Mouse (Mus musculus) left cerebral cortex, adult 2 months (tissue): ENCODE data around the gene Ager. TPM values are rescaled to one million over a fixed set of nuclear protein-coding genes. Genes with fewer than 3 reads are reported as not detected.

Experiments used
- DNase-seq, 2 experiments: peaks; one replicate each; pipeline ENCODE4 v3.0.0; 2021 to 2022; ENCODE audit warnings: low spot score in 2 of 2, mixed read lengths in 1 of 2; ENCODE audit errors: extremely low spot score in 1 of 2
- H3K27ac ChIP-seq: fragments of 200-600 bp; 2 replicates; pipeline ENCODE4 v1.8.1; 2022
- H3K4me3 ChIP-seq: fragments of 200-600 bp; 2 replicates; pipeline ENCODE4 v1.8.1; 2022
- CTCF ChIP-seq: fragments of 200-600 bp; IDR thresholded peaks from 2 replicates; pipeline ENCODE4 v1.8.1; 2022; ENCODE audit warnings: antibody characterized with exemption, mild to moderate bottlenecking, moderate library complexity
- intact Hi-C: fragments of 180-260 bp; cut with DNase I; formaldehyde crosslinking; loops from one replicate; pipeline ENCODE4 v1.15.1; 2025
- total RNA-seq, 2 experiments: library from RNA; stranded (reverse); gene quantifications; 2 replicates each; pipeline ENCODE4 v1.2.3; 2021

Ager gene
- total RNA-seq, 2 experiments from 2014 or later, result 0.47 to 1.2 TPM

- no peak for TF ChIP-seq CTCF
- Histone ChIP-seq H3K27ac (no peak overlapping the region), H3K4me3 (no peak overlapping the region)
- intact Hi-C loops, result no loop called here
- DNase-seq, result no peak
Measured at GRCm38 (mm10) chr17:34649106-34649864, 51.6 kb downstream of the Ager start.

Other genes starting within 250 kb of the Ager start
- gene Btnl2, start 243.0 kb upstream of the Ager start, total RNA-seq, result under 1 TPM; 0.65 to 0.68 TPM
- gene Btnl1, start 220.7 kb upstream of the Ager start, total RNA-seq, result not detected
- 1 to 10 TPM; 2.5 to 4.4 TPM for gene BC051142, start 199.0 kb upstream of the Ager start, total RNA-seq
- not detected for gene Btnl4, start 120.5 kb upstream of the Ager start, total RNA-seq
- gene Btnl6, start 80.5 kb upstream of the Ager start, total RNA-seq, result not detected
- gene Notch4, start 33.6 kb upstream of the Ager start, total RNA-seq, result 10 to 100 TPM in 1 of 2 experiments, 1 to 10 TPM in 1; 9.1 to 18.3 TPM
- gene Gpsm3, start 8.1 kb upstream of the Ager start, total RNA-seq, result 1 to 10 TPM; 1.8 to 3.3 TPM
- gene Pbx2, start 6.6 kb upstream of the Ager start, total RNA-seq, result 10 to 100 TPM; 49.6 to 68.5 TPM
- 10 to 100 TPM; 70.7 to 71.5 TPM for gene Rnf5, start 5.8 kb downstream of the Ager start, total RNA-seq
- gene Agpat1, start 6.4 kb downstream of the Ager start, total RNA-seq, result 100 to 1,000 TPM; 156 to 166 TPM
- gene Egfl8, start 18.1 kb downstream of the Ager start, total RNA-seq, result 1 to 10 TPM; 2.9 to 3.5 TPM
- 10 to 100 TPM; 47.3 to 48.6 TPM for gene Ppt2, start 30.6 kb downstream of the Ager start, total RNA-seq
- 100 to 1,000 TPM; 172 to 205 TPM for gene Prrt1, start 31.7 kb downstream of the Ager start, total RNA-seq
- gene Fkbpl, start 46.9 kb downstream of the Ager start, total RNA-seq, result 10 to 100 TPM; 10.9 to 16.9 TPM
- 10 to 100 TPM; 64.3 to 66.4 TPM for gene Atf6b, start 49.3 kb downstream of the Ager start, total RNA-seq
- 1 to 10 TPM; 1.5 to 2.4 TPM for gene Tnxb, start 72.7 kb downstream of the Ager start, total RNA-seq
- 10 to 100 TPM; 10.8 to 11.2 TPM for gene C4b, start 146.0 kb downstream of the Ager start, total RNA-seq
- not detected for gene Cyp21a1, start 206.7 kb downstream of the Ager start, total RNA-seq
- gene Stk19, start 239.1 kb downstream of the Ager start, total RNA-seq, result 10 to 100 TPM; 54.8 to 61.5 TPM
- gene Dxo, start 239.2 kb downstream of the Ager start, total RNA-seq, result 10 to 100 TPM; 33.6 to 41.4 TPM